Mouse (Mus musculus) hindbrain, embryonic 15.5 days (tissue): ENCODE data around the gene Senp7. TPM values are rescaled to one million over a fixed set of nuclear protein-coding genes. Genes with fewer than 3 reads are reported as not detected.

Source experiments
- ATAC-seq: fragments of 200-750 bp; cut with Nextera tagmentation; 2 replicates; pipeline ENCODE4 v1.8.0; 2017; ENCODE audit warnings: low read depth, moderate number of reproducible peaks, moderate TSS enrichment; ENCODE audit not compliant: low FRiP score
- H3K27ac ChIP-seq: fragments of 300-500 bp; sonication (generic); replicated peaks from 2 replicates; pipeline ENCODE4 v1.5.1; 2015; ENCODE audit warnings: mild to moderate bottlenecking, inconsistent platforms
- H3K27me3 ChIP-seq: fragments of 300-500 bp; sonication (generic); 2 replicates; pipeline ENCODE4 v1.6.1; 2015; ENCODE audit warnings: control low read depth, inconsistent platforms
- H3K36me3 ChIP-seq: fragments of 300-500 bp; sonication (generic); 2 replicates; pipeline ENCODE4 v1.6.1; 2015; ENCODE audit warnings: control low read depth, inconsistent platforms
- H3K4me1 ChIP-seq: fragments of 300-500 bp; sonication (generic); replicated peaks from 2 replicates; pipeline ENCODE4 v1.6.1; 2015; ENCODE audit warnings: control low read depth, inconsistent platforms
- H3K4me2 ChIP-seq: fragments of 300-500 bp; sonication (generic); 2 replicates; pipeline ENCODE4 v1.6.1; 2015; ENCODE audit warnings: moderate library complexity, mild to moderate bottlenecking, inconsistent platforms
- H3K4me3 ChIP-seq: fragments of 300-500 bp; sonication (generic); 2 replicates; pipeline ENCODE4 v1.5.1; 2015; ENCODE audit warnings: mild to moderate bottlenecking, inconsistent platforms
- H3K9ac ChIP-seq: fragments of 300-500 bp; sonication (generic); 2 replicates; pipeline ENCODE4 v1.6.1; 2015; ENCODE audit warnings: inconsistent platforms
- H3K9me3 ChIP-seq: fragments of 300-500 bp; sonication (generic); 2 replicates; pipeline ENCODE4 v1.6.1; 2016; ENCODE audit warnings: control low read depth, inconsistent platforms
- WGBS: fragments of 180-500 bp; shearing (Covaris S2); methylation state at CpG from one replicate; pipeline ENCODE4 v1.1.7; 2015; 5-methylcytosine and 5-hydroxymethylcytosine counted together
- polyA plus RNA-seq: library from polyadenylated mRNA; unstranded; fragments of >200 nt; fragmentation: Nextera tagmentation; extraction: Ambion mirVana; gene quantifications from 2 replicates; pipeline ENCODE4 v1.2.1, GENCODE M21; 2015

Senp7 gene
- polyA plus RNA-seq, 1 experiment from 2014 or later = 45.5 TPM

- WGBS = under 1% methylated on average over 62 of the region's 63 CpGs
- ATAC-seq = peak; percentile 99
- H3K27ac ChIP-seq = peak within 1 kb of the TSS; percentile 86
- peaks cover 21% of the 10 kb centered on the region for H3K36me3 ChIP-seq
- H3K4me2 ChIP-seq = peak within 1 kb of the TSS; percentile 66
- H3K27me3 ChIP-seq = no peaks in the 10 kb centered on the region
- peak within 1 kb of the TSS; percentile 76 for H3K9ac ChIP-seq
- H3K9me3 ChIP-seq = no peaks in the 10 kb centered on the region
- peaks cover 17% of the 10 kb centered on the region for H3K4me1 ChIP-seq
- peak within 1 kb of the TSS; percentile 69 for H3K4me3 ChIP-seq
These were observed 10.8 kb upstream of the Senp7 start, which contains the start of gene Trmt10c for GRCm38 (mm10) chr16:56037138-56038010. Trmt10c (minus strand) TSS chr16:56037819.

GRCm38 (mm10) chr16:56038090-56038489 is 10.0 kb upstream of the Senp7 start:
- ATAC-seq = peak; percentile 37; the same call in 1 of the 2 replicates
- Histone ChIP-seq H3K27me3 (no peaks in the 10 kb centered on the region), H3K4me3 (peak overlapping the region; percentile 69), H3K9me3 (no peaks in the 10 kb centered on the region), H3K4me1 (peaks cover 17% of the 10 kb centered on the region), H3K9ac (peak overlapping the region; percentile 76), H3K4me2 (peak overlapping the region; percentile 66), H3K27ac (peak overlapping the region; percentile 86), H3K36me3 (peaks cover 14% of the 10 kb centered on the region)
- whole genome bisulfite sequencing = 37% methylated on average over 8 of the region's 8 CpGs

GRCm38 (mm10) chr16:56055911-56056310 is 7.8 kb downstream of the Senp7 start:
- WGBS = 87% methylated on average over 3 of the region's 3 CpGs
- H3K36me3 ChIP-seq = no peaks in the 10 kb centered on the region
- no peak for ATAC-seq
- H3K4me3 ChIP-seq = no peak overlapping the region
- no peak overlapping the region for H3K27ac ChIP-seq
- no peaks in the 10 kb centered on the region for H3K9me3 ChIP-seq
- no peaks in the 10 kb centered on the region for H3K4me1 ChIP-seq
- H3K27me3 ChIP-seq = no peaks in the 10 kb centered on the region
- no peak overlapping the region for H3K9ac ChIP-seq
- no peak overlapping the region for H3K4me2 ChIP-seq

GRCm38 (mm10) chr16:56056944-56057590 is 8.9 kb downstream of the Senp7 start:
- 18% methylated on average over 7 of the region's 7 CpGs for WGBS
- Histone ChIP-seq H3K36me3 (no peaks in the 10 kb centered on the region), H3K4me3 (no peak overlapping the region), H3K9ac (no peak overlapping the region), H3K27ac (0 out of 2 replicates have a peak overlapping the region, but pooled peaks have one; percentile 45), H3K9me3 (no peaks in the 10 kb centered on the region), H3K4me2 (no peak overlapping the region), H3K4me1 (no peaks in the 10 kb centered on the region), H3K27me3 (no peaks in the 10 kb centered on the region)
- ATAC-seq = peak; percentile 51; the same call in 1 of the 2 replicates

GRCm38 (mm10) chr16:56058151-56058550 is 10.0 kb downstream of the Senp7 start:
- no peak for ATAC-seq
- no peak overlapping the region for H3K27ac ChIP-seq
- WGBS = 67% methylated on average over 10 of the region's 10 CpGs

GRCm38 (mm10) chr16:56061995-56062594 is 14.0 kb downstream of the Senp7 start:
- Histone ChIP-seq H3K4me3 (no peak overlapping the region), H3K27me3 (no peaks in the 10 kb centered on the region), H3K9me3 (no peaks in the 10 kb centered on the region), H3K9ac (no peak overlapping the region), H3K27ac (no peak overlapping the region), H3K36me3 (no peaks in the 10 kb centered on the region), H3K4me2 (no peak overlapping the region), H3K4me1 (no peaks in the 10 kb centered on the region)
- ATAC-seq = no peak
- 82% methylated on average over 7 of the region's 7 CpGs for WGBS

More at GRCm38 (mm10) chr16:56058151-56058550, 10.0 kb downstream of the Senp7 start:
- Histone ChIP-seq H3K9me3 (no peaks in the 10 kb centered on the region), H3K4me3 (no peak overlapping the region), H3K4me1 (no peaks in the 10 kb centered on the region), H3K4me2 (no peak overlapping the region), H3K36me3 (no peaks in the 10 kb centered on the region), H3K9ac (no peak overlapping the region), H3K27me3 (no peaks in the 10 kb centered on the region)

GRCm38 (mm10) chr16:56062981-56063380 is 14.8 kb downstream of the Senp7 start:
- WGBS = 48% methylated on average over 11 of the region's 11 CpGs
- Histone ChIP-seq H3K9ac (no peak overlapping the region), H3K4me3 (no peak overlapping the region), H3K27ac (no peak overlapping the region), H3K27me3 (no peaks in the 10 kb centered on the region), H3K36me3 (no peaks in the 10 kb centered on the region), H3K4me1 (no peaks in the 10 kb centered on the region), H3K4me2 (no peak overlapping the region), H3K9me3 (no peaks in the 10 kb centered on the region)
- no peak for ATAC-seq

- Histone ChIP-seq H3K9ac (peak overlapping the region; percentile 43; the same call in 1 of the 2 replicates), H3K36me3 (no peaks in the 10 kb centered on the region), H3K4me2 (peak overlapping the region; percentile 64), H3K27ac (peak overlapping the region; percentile 75), H3K4me1 (no peaks in the 10 kb centered on the region), H3K9me3 (no peaks in the 10 kb centered on the region), H3K27me3 (no peaks in the 10 kb centered on the region), H3K4me3 (peak overlapping the region; percentile 36)
- WGBS = 6% methylated on average over 20 of the region's 20 CpGs
- peak; percentile 95 for ATAC-seq
These were observed 16.3 kb downstream of the Senp7 start for GRCm38 (mm10) chr16:56064334-56064990.

GRCm38 (mm10) chr16:56066113-56066512 is 18.0 kb downstream of the Senp7 start:
- no peak overlapping the region for H3K4me2 ChIP-seq
- H3K36me3 ChIP-seq = no peaks in the 10 kb centered on the region
- no peak overlapping the region for H3K27ac ChIP-seq
- WGBS = 47% methylated on average over 8 of the region's 8 CpGs
- no peaks in the 10 kb centered on the region for H3K9me3 ChIP-seq
- no peak for ATAC-seq
- no peaks in the 10 kb centered on the region for H3K27me3 ChIP-seq
- H3K4me1 ChIP-seq = no peaks in the 10 kb centered on the region
- H3K9ac ChIP-seq = no peak overlapping the region
- H3K4me3 ChIP-seq = no peak overlapping the region

GRCm38 (mm10) chr16:56068523-56069070 is 20.5 kb downstream of the Senp7 start:
- H3K27ac ChIP-seq = no peak overlapping the region
- no peaks in the 10 kb centered on the region for H3K9me3 ChIP-seq
- H3K36me3 ChIP-seq = no peaks in the 10 kb centered on the region
- H3K4me2 ChIP-seq = no peak overlapping the region
- no peak for ATAC-seq
- H3K4me3 ChIP-seq = no peak overlapping the region
- 91% methylated on average over 6 of the region's 6 CpGs for WGBS
- H3K9ac ChIP-seq = no peak overlapping the region
- no peaks in the 10 kb centered on the region for H3K27me3 ChIP-seq
- no peaks in the 10 kb centered on the region for H3K4me1 ChIP-seq
